Mouse (Mus musculus): Measurements from ENCODE around the gene Cd24a. TPM values are rescaled to one million over a fixed set of nuclear protein-coding genes. Genes with fewer than 3 reads are reported as not detected.

Cd24a gene
- polyA plus RNA-seq, 1 experiment from 2014 or later = 740 TPM

DNA sequence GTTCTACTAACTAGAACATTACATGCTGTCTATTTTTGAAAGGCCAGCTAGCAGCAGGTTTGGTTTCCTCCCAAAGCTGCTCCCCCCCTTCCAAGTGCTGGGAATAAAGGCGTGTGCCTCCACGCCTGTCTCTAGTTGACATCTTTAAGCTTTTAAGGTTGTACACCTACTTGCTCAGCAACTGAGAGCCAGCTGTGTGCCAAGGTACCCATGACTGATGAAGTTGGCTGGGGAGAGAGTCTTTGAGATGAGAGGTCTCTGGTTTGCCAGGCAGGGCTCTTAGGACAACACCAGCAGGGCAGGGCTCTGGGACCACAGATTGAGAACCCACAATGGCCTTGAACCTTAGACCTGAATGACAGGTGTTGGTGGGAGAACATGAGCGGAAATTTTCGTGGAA is 6.5 kb downstream of the Cd24a start:
- H3K9ac ChIP-seq (replicated peaks) = no peak overlapping the region
- ATAC-seq (ENCODE audit: low FRiP score) = no peak
- 93% methylated on average over 4 of the region's 4 CpGs for WGBS
- no peak overlapping the region for H3K27ac ChIP-seq (replicated peaks)
- H3K4me3 ChIP-seq (replicated peaks) = no peak overlapping the region
- no peaks in the 10 kb centered on the region for H3K9me3 ChIP-seq (replicated peaks)
- peaks cover 28% of the 10 kb centered on the region for H3K36me3 ChIP-seq
- peaks cover 25% of the 10 kb centered on the region for H3K4me1 ChIP-seq
- H3K4me2 ChIP-seq = no peak overlapping the region
- H3K27me3 ChIP-seq (replicated peaks) = no peaks in the 10 kb centered on the region

DNA sequence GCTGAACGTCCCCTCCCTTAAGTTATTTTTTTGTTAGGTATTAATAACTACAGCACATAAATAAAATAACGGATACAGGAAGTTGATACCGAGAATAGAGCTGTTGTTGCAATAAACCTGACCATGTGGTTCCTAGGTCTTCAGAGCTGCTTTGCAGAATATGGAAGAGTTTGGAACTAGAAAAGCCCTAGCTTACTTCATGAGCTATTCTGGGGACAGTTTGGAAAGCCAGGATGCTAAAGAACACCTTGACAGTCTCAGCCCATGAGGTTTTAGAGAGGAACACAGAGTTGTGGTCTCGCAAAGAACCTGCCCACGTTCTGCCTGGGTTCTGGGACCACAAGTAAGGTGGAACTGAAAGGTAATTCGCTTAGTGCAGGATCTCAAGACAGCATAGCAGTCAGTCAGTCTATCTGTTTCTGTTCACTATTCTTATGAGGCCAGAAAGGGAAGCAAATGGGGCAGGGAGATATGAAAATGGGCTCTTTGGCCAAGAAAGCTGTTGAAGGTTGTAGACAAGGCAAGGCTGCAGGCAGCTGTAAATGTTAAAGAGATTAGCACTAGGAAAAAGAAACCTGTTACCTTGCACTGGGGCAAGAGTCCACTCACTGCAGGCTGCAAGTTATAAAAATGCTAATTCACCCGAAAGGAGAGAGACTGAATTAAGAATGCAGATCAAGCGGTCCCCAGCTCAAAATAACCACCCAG is 10.5 kb downstream of the Cd24a start:
- 65% methylated on average over 8 of the region's 8 CpGs for WGBS

DNA sequence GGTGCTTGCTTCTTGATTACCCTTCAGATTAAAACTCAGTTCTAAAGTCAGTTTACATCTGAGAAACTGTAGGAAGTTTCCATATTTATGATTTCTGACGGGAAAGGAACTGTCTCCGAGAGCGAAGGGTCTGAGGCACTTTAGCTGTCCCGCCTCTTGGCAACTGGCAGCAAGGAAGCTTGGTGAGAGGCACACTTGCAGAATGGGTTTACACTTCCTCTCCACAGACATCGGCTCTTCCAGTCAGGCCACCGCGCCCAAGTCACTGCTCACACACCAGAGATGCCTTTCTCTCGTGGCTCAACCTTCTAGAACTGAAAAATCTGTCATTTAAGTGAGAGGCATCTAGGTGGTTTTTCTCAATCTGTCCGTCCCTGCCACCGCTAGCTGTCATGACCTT is 13.4 kb downstream of the Cd24a start:
- Histone ChIP-seq H3K36me3 (no peaks in the 10 kb centered on the region), H3K9me3 (replicated peaks) (no peaks in the 10 kb centered on the region), H3K27me3 (replicated peaks) (no peaks in the 10 kb centered on the region), H3K27ac (replicated peaks) (no peak overlapping the region), H3K9ac (replicated peaks) (no peak overlapping the region), H3K4me1 (peaks cover 5% of the 10 kb centered on the region), H3K4me3 (replicated peaks) (no peak overlapping the region), H3K4me2 (no peak overlapping the region)
- 90% methylated on average over 10 of the region's 10 CpGs for WGBS
- no peak for ATAC-seq (ENCODE audit: low FRiP score)

More for the DNA sequence above, 10.5 kb downstream of the Cd24a start:
- Histone ChIP-seq H3K27me3 (replicated peaks) (no peaks in the 10 kb centered on the region), H3K4me3 (replicated peaks) (no peak overlapping the region), H3K4me1 (peaks cover 10% of the 10 kb centered on the region), H3K4me2 (0 out of 2 replicates have a peak overlapping the region, but pooled peaks have one; percentile 2), H3K27ac (replicated peaks) (no peak overlapping the region), H3K9ac (replicated peaks) (no peak overlapping the region), H3K36me3 (peaks cover 13% of the 10 kb centered on the region), H3K9me3 (replicated peaks) (no peaks in the 10 kb centered on the region)
- ATAC-seq (ENCODE audit: low FRiP score) = no peak

DNA sequence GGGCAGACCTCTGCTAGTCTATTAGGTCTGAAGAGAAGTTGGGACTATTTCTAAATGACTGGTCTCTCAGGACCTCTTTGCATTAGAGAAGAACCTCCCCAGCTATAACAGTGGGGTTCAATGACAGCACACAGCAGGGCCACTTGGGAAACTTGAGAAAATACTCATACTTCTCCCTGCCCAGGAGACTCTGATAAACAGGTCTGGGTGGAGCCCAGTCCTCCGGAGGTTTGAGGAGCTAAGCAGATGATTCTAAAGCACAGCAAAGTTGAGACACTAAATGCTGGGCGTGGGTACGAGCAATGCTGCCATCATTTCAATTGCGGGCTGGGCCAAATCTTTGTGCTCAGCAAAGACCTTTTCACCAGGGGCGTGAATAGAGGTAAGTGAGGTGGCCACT is 15.1 kb downstream of the Cd24a start:
- peaks cover 5% of the 10 kb centered on the region for H3K4me1 ChIP-seq
- 74% methylated on average over 5 of the region's 5 CpGs for WGBS
- no peak for ATAC-seq (ENCODE audit: low FRiP score)
- no peak overlapping the region for H3K9ac ChIP-seq (replicated peaks)
- no peaks in the 10 kb centered on the region for H3K9me3 ChIP-seq (replicated peaks)
- H3K27ac ChIP-seq (replicated peaks) = no peak overlapping the region
- no peaks in the 10 kb centered on the region for H3K27me3 ChIP-seq (replicated peaks)
- H3K36me3 ChIP-seq = no peaks in the 10 kb centered on the region
- H3K4me3 ChIP-seq (replicated peaks) = no peak overlapping the region
- H3K4me2 ChIP-seq = no peak overlapping the region

DNA sequence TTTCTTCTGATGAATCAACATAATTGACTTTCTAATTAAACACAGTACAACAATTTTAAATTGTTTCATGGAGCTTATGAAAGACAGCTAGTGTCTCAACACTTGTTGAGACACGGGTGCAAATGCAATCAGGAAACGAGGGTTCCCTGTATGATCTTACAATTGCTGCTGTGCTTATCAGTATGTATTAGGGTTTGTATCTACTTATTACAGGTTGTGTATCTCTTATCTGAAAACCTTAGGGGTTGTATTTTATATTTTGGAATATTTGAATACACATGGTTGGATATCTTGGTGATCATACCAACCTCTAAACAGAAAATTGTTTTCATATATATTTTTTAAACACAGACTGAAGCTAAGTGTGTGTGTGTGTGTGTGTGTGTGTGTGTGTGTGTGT is 16.1 kb downstream of the Cd24a start:
- Histone ChIP-seq H3K4me3 (replicated peaks) (no peak overlapping the region), H3K9me3 (replicated peaks) (no peaks in the 10 kb centered on the region), H3K27me3 (replicated peaks) (no peaks in the 10 kb centered on the region), H3K4me1 (peaks cover 1% of the 10 kb centered on the region; the same call in 1 of the 2 replicates), H3K36me3 (no peaks in the 10 kb centered on the region), H3K27ac (replicated peaks) (no peak overlapping the region), H3K4me2 (no peak overlapping the region), H3K9ac (replicated peaks) (no peak overlapping the region)
- no peak for ATAC-seq (ENCODE audit: low FRiP score)
- 78% methylated on average over 2 of the region's 2 CpGs for WGBS

DNA sequence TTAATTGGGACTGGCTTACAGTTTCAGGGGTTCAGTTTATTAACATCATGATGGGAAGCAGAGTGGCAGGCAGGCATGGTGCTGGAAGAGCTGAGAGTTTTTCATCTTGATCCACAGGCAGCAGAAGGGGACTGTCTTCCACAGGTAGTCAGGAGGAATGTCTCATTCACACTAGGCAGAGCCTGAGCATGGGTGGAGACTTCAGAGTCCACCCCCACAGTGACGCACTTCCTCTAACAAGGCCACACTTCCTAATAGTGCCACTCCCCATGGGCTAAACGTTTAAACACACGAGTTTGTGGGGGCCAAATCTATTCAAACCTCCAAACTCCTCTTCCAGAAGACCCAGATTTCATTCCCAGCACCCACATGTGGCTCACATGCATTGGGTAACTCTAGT is 16.8 kb downstream of the Cd24a start:
- Histone ChIP-seq H3K27me3 (replicated peaks) (no peaks in the 10 kb centered on the region), H3K9ac (replicated peaks) (no peak overlapping the region), H3K9me3 (replicated peaks) (no peaks in the 10 kb centered on the region), H3K36me3 (no peaks in the 10 kb centered on the region), H3K27ac (replicated peaks) (no peak overlapping the region), H3K4me3 (replicated peaks) (no peak overlapping the region), H3K4me1 (no peaks in the 10 kb centered on the region), H3K4me2 (no peak overlapping the region)
- ATAC-seq (ENCODE audit: low FRiP score) = no peak
- 72% methylated on average over 3 of the region's 3 CpGs for WGBS

DNA sequence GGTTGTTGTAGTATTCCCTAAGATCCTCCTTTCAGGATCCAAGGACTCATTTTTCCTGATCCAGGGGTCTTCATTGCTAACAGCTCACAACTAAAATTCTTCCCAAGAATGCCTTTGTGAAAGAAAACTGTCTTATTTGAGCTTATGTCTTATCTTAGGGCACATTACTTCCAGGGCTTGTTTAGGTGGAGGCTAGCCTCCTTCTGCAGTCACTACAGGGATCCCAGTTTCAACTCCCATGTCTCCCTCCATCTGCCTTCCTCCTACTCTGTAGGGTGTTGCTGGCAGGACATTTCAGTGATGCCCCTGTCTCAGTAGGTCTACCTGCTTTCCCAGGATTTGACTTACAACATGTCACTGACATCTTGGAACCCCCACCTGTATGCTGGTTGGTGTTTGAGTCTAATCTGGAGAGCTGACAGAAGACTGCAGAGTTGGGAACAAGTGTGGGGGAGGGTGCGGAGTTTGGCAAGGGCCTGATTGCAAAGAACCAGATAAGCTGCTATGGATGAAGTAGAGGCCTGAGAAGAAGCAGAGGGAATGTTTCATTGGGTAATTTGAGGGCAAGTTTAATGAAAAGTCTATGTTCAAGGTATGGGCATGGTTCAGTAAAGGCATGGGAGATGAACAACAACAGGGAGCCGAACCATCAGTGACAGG is 20.1 kb downstream of the Cd24a start:
- H3K36me3 ChIP-seq = no peaks in the 10 kb centered on the region
- H3K9ac ChIP-seq (replicated peaks) = no peak overlapping the region
- no peak overlapping the region for H3K27ac ChIP-seq (replicated peaks)
- H3K4me3 ChIP-seq (replicated peaks) = no peak overlapping the region
- ATAC-seq (ENCODE audit: low FRiP score) = no peak
- WGBS = 89% methylated on average over 2 of the region's 2 CpGs
- H3K4me1 ChIP-seq = peaks cover 15% of the 10 kb centered on the region
- no peaks in the 10 kb centered on the region for H3K27me3 ChIP-seq (replicated peaks)
- H3K9me3 ChIP-seq (replicated peaks) = no peaks in the 10 kb centered on the region
- H3K4me2 ChIP-seq = no peak overlapping the region

DNA sequence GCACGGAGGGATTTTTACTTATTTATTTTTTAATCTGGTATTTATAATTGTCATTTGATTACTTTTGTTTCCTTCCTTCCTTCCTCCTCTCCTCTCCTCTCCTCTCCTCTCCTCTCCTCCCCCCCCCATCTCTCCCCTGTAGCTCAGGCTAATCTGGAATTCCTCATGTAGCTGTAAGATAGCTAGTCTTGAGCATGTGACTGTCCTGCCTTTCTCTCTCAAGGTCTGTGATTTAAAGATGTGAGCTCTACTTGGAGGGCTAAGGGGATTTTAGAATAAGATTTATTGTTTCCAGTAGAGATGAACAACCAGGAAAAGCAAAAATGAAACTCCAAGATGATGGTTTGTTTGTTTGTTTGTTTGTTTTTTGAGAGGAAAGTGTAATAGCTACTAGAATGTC is 23.0 kb downstream of the Cd24a start:
- H3K4me2 ChIP-seq = no peak overlapping the region
- no peaks in the 10 kb centered on the region for H3K9me3 ChIP-seq (replicated peaks)
- H3K4me3 ChIP-seq (replicated peaks) = no peak overlapping the region
- peak overlapping the region; percentile 80 for H3K27ac ChIP-seq (replicated peaks)
- no peaks in the 10 kb centered on the region for H3K27me3 ChIP-seq (replicated peaks)
- no peak overlapping the region for H3K9ac ChIP-seq (replicated peaks)
- no peak for ATAC-seq (ENCODE audit: low FRiP score)
- H3K4me1 ChIP-seq = peaks cover 15% of the 10 kb centered on the region
- 84% methylated on average over 1 of the region's 1 CpGs for WGBS
- H3K36me3 ChIP-seq = no peaks in the 10 kb centered on the region

DNA sequence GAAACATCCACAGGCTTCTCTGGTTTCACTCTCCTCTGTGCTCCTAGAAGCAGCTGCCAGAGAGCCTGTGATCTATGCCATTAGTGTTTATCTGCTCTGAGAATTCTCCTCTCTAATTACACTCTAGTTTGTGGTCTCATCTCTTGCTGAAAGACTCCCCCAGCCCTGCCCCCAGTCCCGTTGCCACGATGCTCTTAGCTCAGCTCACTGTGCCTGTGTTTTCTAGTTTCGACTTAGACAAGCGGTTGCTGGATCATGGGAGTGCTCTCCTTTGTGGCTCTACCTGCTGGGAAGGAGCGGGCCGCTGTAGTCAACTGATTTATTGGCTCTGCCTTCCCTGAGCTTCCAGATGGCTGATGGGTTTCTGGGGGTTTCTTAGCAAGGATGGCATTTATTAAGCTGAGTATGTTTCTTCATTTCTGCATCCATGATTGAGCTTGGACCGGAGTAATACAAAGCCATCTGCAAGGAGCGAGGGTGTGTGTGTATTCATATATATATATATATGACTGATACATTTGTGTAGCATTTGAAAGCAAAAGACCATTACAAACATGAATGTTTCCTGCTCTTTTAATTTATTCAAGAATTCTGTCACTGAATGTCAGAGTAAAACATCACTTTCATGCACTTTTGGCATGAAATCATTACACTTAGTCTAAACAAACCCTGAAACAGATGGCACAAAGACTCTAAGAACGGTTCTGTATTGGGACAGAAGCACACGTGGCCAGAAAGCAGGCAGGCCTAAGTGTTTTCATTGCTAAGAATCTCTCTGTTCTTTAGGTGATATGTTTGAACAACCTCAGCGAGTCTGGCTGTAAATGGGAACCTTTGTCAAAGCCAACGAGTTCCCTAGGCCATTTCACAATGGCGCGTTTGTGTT is 23.7 kb downstream of the Cd24a start:
- H3K27me3 ChIP-seq (replicated peaks) = no peaks in the 10 kb centered on the region
- H3K9me3 ChIP-seq (replicated peaks) = no peaks in the 10 kb centered on the region
- H3K4me2 ChIP-seq = peak overlapping the region; percentile 26
- peak; percentile 86 for ATAC-seq (ENCODE audit: low FRiP score)
- WGBS = 16% methylated on average over 14 of the region's 14 CpGs
- H3K36me3 ChIP-seq = no peaks in the 10 kb centered on the region
- H3K27ac ChIP-seq (replicated peaks) = peak overlapping the region; percentile 80
- no peak overlapping the region for H3K9ac ChIP-seq (replicated peaks)
- H3K4me1 ChIP-seq = peaks cover 15% of the 10 kb centered on the region
- H3K4me3 ChIP-seq (replicated peaks) = no peak overlapping the region

DNA sequence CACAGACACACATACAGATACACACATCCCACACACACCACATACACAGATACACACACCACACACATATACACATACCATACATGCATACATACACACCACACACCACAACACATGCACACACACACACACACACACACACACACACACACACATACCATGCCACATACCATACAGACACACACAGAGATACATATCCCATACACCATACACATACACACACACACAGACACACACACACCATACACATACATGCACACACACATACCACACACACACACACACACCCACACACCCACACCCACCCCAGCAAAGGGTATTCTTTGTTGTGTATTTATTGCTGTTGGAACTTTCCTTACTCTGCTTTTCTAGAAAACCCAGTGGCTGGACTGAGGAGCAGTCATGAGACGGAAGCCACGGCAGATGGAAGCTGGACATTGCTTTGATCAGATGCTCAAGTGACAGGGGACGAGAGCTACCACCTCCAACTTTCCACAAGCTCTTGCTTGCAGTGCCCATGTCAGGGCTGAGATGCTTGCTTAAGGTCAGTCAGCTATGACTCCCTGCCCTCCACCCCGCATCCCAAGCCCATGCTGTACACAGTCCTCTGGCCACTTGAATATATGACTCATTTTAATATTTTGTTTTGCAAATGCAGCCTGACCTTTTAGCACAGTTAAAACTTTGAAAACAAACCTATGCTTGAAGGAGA is 26.0 kb downstream of the Cd24a start:
- no peak overlapping the region for H3K4me2 ChIP-seq
- ATAC-seq (ENCODE audit: low FRiP score) = no peak
- no peaks in the 10 kb centered on the region for H3K27me3 ChIP-seq (replicated peaks)
- H3K9ac ChIP-seq (replicated peaks) = no peak overlapping the region
- no peak overlapping the region for H3K27ac ChIP-seq (replicated peaks)
- H3K4me1 ChIP-seq = peaks cover 15% of the 10 kb centered on the region
- WGBS = 87% methylated on average over 4 of the region's 4 CpGs
- no peaks in the 10 kb centered on the region for H3K9me3 ChIP-seq (replicated peaks)
- no peak overlapping the region for H3K4me3 ChIP-seq (replicated peaks)
- H3K36me3 ChIP-seq = no peaks in the 10 kb centered on the region

DNA sequence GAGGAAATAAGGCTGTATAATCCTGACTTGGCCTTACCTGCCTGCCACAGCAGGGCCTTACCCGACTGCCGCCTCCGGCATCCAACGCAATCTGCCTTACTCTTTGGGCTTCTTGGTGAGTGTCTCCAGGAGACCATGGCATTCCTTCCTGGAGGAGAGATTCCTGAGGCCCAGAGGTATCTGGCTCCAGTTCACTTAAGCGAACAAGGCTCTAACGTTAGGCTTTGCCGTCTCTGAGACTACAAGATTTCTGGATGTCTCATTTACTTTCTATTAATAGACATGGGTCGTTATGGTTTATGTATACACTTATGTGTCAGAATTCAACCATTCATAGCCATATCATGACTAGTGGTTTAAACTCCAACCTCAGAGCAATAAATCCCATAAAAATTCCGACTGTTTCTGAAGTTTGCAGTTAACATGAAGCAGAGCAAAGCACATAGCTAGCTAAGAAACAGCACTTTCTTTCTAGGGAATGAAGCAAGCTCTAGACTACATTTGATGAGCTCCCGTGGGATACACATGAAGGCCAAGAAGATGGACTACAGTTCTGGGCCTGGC is 26.7 kb downstream of the Cd24a start:
- Histone ChIP-seq H3K4me1 (peaks cover 15% of the 10 kb centered on the region), H3K27ac (replicated peaks) (no peak overlapping the region), H3K4me2 (no peak overlapping the region), H3K9ac (replicated peaks) (no peak overlapping the region), H3K9me3 (replicated peaks) (no peaks in the 10 kb centered on the region), H3K27me3 (replicated peaks) (no peaks in the 10 kb centered on the region), H3K4me3 (replicated peaks) (no peak overlapping the region), H3K36me3 (no peaks in the 10 kb centered on the region)
- ATAC-seq (ENCODE audit: low FRiP score) = no peak
- WGBS = 83% methylated on average over 10 of the region's 10 CpGs
